Mouse (Mus musculus): ENCODE measurements around the gene Zfp654.

Gene Zfp654

DNA sequence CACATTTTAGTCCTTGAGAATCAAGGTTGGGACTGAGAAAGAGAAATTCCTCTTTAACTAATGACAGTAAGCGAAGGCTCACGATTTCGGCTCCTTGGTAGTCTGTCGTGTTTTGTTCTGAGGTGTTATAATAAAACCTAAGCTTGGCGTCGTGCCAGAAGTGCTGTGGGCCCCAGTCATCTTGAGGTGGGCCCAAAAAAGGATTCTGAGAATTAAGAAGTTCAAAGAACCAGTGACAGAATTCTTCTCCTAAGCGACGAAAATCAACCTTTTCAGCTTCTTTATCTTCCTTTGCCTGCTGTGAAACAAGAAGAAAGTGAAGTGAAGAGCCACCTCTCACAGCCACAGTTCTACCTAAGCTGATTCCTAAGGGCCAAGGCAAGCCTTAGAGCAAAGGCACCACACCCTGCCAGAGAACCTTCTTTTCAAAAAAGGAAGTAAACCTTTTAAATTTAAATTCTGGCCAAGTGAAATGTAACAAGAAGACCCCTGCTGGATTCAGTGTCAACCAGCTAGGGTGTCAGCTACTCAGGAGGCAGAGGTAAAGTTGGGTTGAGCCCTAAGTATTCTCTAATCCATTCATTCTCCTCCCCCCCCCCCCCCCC, 84.7 kb downstream of the Zfp654 start:
- DNase-seq (ENCODE audit: low spot score in 2 of 2), result no peak

DNA sequence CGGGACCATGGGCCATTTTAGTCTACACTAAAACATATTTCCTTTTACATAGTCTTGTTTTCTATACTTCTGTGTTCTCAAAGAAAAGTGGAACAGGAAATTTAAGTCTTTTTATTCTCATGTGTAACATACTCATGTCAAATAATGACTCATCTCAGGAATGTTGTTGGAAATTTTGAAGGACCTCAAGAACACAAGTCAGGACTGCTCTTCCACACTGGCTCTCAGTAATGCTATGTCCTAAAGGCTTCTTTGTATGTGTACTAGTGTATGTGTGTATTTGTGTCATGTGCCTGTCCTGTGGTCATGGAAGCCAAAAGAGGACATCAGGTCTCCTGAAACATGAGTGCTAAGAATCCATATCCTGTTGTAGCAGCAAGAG, 92.2 kb downstream of the Zfp654 start:
- no peak for DNase-seq (ENCODE audit: low spot score in 2 of 2)

DNA sequence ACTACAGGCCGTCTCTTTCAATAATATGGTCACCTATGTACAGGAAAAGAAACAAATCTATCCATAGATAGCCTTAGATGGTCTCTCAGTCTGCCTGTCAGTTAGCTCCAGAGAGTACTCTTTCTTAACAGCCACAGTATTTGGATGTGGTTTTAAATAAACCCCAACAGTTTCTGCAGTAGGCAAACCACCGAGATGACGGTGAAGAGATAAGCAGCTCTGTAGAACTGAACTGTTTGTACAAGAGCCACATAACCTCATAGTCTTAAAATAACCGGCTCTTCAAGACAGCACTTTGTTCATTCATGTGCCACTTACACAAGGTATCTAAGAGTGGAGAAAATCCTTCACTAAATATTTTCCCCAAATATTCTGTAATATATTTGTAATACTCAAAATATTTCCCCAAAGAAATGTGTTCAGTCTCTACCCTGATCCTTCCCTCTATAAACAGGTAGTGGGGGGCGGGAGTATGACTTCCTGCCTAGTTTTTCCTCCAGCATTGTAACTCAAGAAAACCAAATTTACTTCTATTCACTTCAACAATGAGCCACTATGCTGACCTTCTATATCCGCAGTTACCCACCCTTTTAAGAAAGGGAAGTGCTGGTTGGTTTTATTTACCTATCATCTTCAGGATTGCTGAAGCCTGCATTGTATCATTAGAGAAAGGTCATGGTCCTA, 92.7 kb downstream of the Zfp654 start:
- no peak for DNase-seq (ENCODE audit: low spot score in 2 of 2)

DNA sequence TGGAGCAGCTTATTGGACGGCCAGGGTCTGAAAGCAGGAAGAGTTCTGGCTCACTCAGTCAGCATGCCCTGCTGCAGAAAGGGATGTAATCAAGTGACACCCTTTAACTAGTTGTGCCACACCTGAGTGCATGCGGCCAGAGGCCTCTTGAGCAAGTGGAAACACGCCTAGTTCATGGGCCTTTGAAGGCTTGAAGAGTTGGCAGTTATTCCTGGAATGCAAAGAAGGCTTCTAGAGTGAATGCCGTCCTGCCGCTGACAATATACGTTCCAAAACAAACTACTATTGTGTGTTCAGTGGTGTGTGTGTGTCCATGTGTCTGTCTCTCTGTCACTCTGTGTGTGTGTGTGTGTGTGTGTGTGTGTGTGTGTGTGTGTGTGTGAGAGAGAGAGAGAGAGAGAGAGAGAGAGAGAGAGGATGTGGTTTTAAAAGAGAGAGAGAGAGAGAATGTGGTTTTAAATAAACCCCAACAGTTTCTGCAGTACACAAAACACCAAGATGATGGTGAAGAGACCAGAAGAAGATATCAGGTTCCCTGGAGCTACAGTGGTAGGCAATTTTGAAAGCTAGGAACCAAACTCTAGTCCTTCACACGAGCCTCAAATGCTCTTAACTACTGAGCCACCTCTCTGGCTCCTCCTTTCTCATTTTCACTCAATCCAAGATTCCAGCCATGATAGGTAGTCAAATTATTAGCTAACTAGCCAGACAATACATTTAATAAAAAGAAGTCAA, 93.6 kb downstream of the Zfp654 start:
- DNase-seq (ENCODE audit: low spot score in 2 of 2), result no peak

DNA sequence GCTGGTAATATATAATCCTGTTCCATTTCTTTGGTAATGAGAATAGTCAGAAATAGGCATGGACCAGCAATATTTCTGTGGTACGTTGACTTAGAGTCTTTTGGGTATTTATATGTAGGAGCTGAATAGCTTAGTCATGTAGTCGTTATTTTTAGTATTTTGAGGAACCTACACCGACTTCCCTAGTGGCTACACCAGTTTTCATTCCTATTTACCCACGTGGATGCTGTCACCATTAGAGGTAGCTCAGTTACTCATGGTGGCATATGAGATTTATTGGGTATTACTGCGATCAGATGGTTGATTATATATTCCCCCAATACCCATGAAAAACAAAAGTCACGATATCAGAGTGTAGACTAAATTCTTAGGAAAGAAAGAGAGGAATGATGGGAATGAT, 95.1 kb downstream of the Zfp654 start:
- DNase-seq (ENCODE audit: low spot score in 2 of 2), result no peak

DNA sequence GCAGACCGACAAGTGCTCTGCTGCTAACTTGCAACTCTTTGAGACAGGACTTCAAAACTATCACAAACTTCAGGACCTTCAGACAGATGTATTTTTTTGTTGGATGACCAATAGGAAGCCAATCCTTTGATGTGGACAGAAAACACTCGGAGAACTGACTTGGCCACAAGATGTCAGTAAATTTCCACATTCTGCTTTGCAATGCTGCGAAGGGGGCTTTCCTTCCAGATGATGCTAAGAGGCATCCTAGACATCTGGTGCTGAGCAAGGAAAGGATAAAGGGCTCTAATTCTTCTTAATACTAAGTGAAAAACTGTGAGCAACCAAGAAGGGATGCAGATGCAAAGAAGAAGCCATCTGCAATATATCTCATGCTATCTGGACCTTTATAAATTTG, 96.7 kb downstream of the Zfp654 start:
- DNase-seq (ENCODE audit: low spot score in 2 of 2), result peak in 1 of 2 experiments; percentile 17

DNA sequence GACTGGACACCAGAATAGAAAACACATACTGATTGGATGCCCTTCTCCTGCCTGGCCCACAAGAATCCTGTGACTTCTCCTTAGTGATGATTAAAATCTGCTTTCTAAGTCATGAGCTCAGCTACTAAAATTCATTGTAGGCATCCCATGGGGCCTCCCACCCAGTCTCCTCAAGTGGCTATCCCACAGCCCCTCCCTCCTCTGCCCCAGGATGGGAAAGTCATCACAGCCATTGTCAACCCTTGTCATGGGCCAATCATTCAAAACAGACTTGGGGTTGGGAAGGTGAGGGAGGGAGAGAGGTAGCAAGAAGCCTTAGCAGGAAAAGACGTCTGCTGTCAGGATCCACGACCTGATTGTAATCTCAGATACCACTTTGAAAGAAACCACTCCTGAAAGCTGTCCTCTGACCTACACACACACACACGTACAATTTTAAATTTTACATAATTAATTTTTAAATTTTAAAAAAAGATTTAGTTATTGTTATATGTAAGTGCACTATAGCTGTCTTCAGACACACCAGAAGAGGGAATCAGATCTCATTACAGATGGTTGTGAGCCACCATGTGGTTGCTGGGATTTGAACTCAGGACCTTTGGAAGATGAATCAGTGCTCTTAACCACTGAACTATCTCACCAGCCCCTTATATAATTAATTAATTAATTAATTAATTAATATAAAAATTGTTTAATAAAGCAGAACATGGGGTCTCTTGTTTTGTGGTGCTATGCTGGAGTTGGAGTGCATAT, 97.3 kb downstream of the Zfp654 start:
- DNase-seq (ENCODE audit: low spot score in 2 of 2), result no peak

DNA sequence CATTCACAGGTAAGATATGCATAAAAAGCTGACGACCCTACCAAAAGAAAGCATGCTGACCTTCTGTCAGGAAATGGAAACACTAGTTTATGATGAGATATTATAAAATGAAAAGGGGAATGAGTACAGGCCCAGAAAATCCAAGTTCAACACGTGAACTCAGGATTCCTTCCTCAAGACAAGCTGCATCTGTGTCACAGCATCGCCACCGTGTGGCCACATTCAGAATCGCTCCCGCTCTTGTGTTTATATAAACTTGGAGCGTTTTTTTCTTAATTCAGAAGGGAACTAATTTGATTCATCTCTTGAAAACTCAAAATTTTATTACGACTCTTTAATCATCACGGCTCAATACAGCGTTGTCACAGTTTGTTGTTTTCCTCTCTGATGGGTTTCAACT, 103.2 kb downstream of the Zfp654 start:
- peak in 1 of 2 experiments; percentile 82 for DNase-seq (ENCODE audit: low spot score in 2 of 2)

DNA sequence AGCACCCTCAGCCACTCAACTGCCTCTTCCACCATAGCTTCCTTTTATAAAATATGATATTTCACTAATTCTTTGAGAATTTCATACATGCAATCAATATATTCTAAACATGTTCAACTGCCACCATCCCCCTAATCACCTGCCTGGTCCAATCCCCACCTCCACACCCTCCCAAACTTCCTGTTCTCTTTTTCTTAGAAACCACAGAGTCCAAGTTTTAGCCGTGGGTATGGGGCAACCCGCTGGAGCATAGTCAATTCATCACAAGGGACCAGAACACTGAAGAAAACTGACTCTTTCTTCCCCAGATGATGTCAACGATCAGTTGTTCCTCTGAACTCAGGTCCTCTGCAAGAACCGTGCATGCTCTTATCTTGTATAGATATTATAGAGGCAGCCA, 106.4 kb downstream of the Zfp654 start:
- DNase-seq (ENCODE audit: low spot score in 2 of 2), result no peak

DNA sequence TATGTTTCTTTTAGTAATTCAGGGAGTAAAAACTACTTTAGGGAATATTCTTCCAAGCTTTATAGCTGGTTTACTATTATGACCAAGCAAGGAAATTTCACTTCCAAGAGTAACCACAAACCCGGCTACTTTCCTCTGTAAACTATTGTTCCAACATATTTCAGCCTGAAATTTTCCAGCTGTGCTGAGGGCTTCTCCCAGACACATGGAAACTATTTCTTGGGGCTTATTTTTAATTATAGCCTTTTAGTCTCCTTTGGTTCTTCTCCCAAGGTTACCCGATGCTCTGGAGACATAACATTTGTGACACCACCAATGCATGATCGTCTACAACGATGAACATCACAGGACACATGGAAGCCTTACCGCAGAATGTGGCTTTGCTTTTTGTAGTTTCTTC, 114.2 kb downstream of the Zfp654 start:
- no peak for DNase-seq (ENCODE audit: low spot score in 2 of 2)

Data from left cerebral cortex, adult 9 months (tissue).